Comparison of ENCODE assay signal across 9 mouse cellular contexts in the genomic region with DNA sequence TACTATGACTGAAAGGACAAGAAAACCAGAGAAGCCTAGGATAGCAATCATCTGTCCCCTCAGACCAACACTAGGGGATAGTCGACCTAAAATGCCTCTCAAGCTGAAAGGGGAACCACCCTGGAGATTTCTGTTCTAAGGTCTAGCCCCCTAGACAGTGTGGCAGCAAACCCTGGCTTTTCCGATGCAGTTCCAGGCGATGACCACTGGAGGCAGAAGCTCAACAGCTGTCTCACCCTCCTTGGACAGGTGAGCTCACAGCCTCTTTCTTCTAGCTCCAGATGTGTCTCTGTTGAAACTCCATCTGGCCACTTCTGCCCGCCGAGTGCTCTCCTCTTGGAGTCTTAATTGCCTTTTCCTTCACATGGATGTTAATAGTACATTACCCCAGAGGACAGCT.
DNase-seq lines count a peak whose midpoint lies in the region; TF ChIP-seq lines count a peak whose summit lies in the region.
"Had no signal": no experiment of that assay in that cellular context is flagged by ENCODE, and none has a peak within 500 bp of the region (broad histone marks: within the 10 kb centered on the region; RNA-seq: fewer than 3 reads in every experiment).

No protein-coding gene starts in this region.

- 49% methylated on average over 5 of the region's 5 CpGs for WGBS in olfactory bulb, adult 2 months

- H3K4me3 ChIP-seq in gastrocnemius, adult 2 months: no peak overlapping the region
- H3K4me3 ChIP-seq in olfactory bulb, adult 2 months (ENCODE audit: insufficient read depth, low read depth, low read length): no peak overlapping the region
- H3K4me3 ChIP-seq: limb, embryonic 13.5 days had no signal

- TF ChIP-seq POLR2A in olfactory bulb, adult 2 months (IDR thresholded peaks at IDR 0.05; ENCODE audit: insufficient read depth, low read depth, low read length): no peak

- peak; percentile 80 for TF ChIP-seq CTCF in gastrocnemius, adult 2 months (IDR thresholded peaks at IDR 0.05)
- peak; percentile 77; the same call in 1 of the 2 replicates for TF ChIP-seq CTCF in olfactory bulb, adult 2 months (IDR thresholded peaks at IDR 0.05; ENCODE audit: insufficient read depth, low read depth, low read length)

- DNase-seq in gastrocnemius, adult 2 months: peak; percentile 48
- DNase-seq in gastrocnemius, postnatal 10 days: no peak
- DNase-seq in urinary bladder, postnatal 25 days (ENCODE audit: low spot score): peak; percentile 13
- DNase-seq in urinary bladder, postnatal 10 days (ENCODE audit: low spot score): no peak
- DNase-seq in embryo, embryonic 9.5 days (ENCODE audit: extremely low spot score): peak; percentile 22
- DNase-seq in kidney, postnatal 36 days: peak; percentile 42 to 70
- DNase-seq in left cerebral cortex, adult 8-10 months (ENCODE audit: low spot score in 2 of 2): no peak

- intact Hi-C loops in gastrocnemius, adult 2 months (cut with DNase I): loop anchor here (2.0 to 10.0 kb wide), 2 partner anchors 100 to 1220 kb away; a partner anchor contains a TSS

- H3K27ac ChIP-seq in gastrocnemius, adult 2 months: no peak overlapping the region
- no peak overlapping the region for H3K27ac ChIP-seq in olfactory bulb, adult 2 months (ENCODE audit: insufficient read depth, low read depth, low read length)
- H3K27ac ChIP-seq: limb, embryonic 13.5 days had no signal

- H3K4me1 ChIP-seq in olfactory bulb, adult 2 months (ENCODE audit: control insufficient read depth, insufficient read depth, low read length): no peaks in the 10 kb centered on the region
- H3K4me1 ChIP-seq: limb, embryonic 13.5 days had no signal

Comparison
In these comparisons a context has a peak if more than half of its experiments do, and no peak if none do; other contexts are left out.
1. DNase-seq: peak in gastrocnemius, adult 2 months (single experiment), urinary bladder, postnatal 25 days (single experiment), embryo, embryonic 9.5 days (single experiment) and kidney, postnatal 36 days (2 of 2); none in gastrocnemius, postnatal 10 days (single experiment), urinary bladder, postnatal 10 days (single experiment) and left cerebral cortex, adult 8-10 months (0 of 2).